Mouse (Mus musculus): ENCODE measurements around the gene Noct. TPM values are rescaled to one million over a fixed set of nuclear protein-coding genes. Genes with fewer than 3 reads are reported as not detected.

Gene Noct
- polyA plus RNA-seq, 1 experiment from 2014 or later = 8.3 TPM

- no peaks in the 10 kb centered on the region for H3K27me3 ChIP-seq (ENCODE audit: control insufficient read depth, insufficient read depth, low read length)
- H3K4me1 ChIP-seq (ENCODE audit: control insufficient read depth, insufficient read depth, low read length) = peaks cover 11% of the 10 kb centered on the region
- no peak for ATAC-seq (ENCODE audit: insufficient number of reproducible peaks, insufficient read depth, low FRiP score, low read depth)
- H3K9ac ChIP-seq (replicated peaks; ENCODE audit: low read depth, low read length) = no peak overlapping the region
- no peak overlapping the region for H3K27ac ChIP-seq (ENCODE audit: low read length)
- no peaks in the 10 kb centered on the region for H3K36me3 ChIP-seq (ENCODE audit: control insufficient read depth, insufficient read depth, low read length)
- no peak overlapping the region for H3K4me3 ChIP-seq (ENCODE audit: low read depth, low read length)
- no peaks in the 10 kb centered on the region for H3K9me3 ChIP-seq (ENCODE audit: control insufficient read depth, low read depth, low read length)
- 66% methylated on average over 3 of the region's 3 CpGs for whole genome bisulfite sequencing
- no peak overlapping the region for H3K4me2 ChIP-seq (replicated peaks; ENCODE audit: low read depth, low read length)
Observed at GRCm38 (mm10) chr3:51229226-51229625, 5.0 kb downstream of the Noct start.

DNA sequence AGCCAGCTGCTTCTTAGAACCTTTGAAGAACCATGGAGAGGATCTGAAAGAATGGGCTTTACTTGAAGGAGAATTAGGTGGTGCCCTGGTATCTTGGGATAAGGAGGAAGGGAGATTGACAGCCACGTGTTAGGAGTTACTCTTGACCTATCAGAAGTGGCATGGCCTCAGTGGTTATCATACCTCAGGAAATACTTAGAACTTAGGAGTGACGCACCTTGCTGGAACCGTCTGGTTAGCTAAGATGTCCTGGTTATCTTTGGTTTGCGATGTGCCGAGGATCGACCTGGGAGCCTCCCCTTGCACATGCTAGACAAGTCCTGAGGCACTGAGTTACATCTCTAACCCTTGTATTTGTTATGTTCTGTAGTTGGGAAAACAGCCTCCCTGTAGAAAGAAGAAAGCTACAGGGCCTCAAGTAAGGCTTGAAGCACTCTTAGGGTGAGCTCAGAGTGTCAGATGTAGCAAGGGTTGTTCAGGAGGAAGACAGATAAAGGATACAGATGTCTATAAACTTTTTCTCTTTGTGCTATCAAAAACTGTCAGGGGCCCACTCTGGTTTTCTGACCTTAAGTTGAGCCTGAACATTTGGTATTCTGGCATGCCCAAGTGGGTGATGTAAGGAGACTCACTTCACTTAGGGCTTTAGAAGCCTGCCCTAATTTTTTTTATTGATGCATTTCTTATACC, 6.0 kb downstream of the Noct start:
- WGBS = 86% methylated on average over 6 of the region's 6 CpGs
- ATAC-seq (ENCODE audit: insufficient number of reproducible peaks, insufficient read depth, low FRiP score, low read depth) = peak; percentile 16; the same call in 1 of the 2 replicates
- Histone ChIP-seq H3K9ac (replicated peaks; ENCODE audit: low read depth, low read length) (no peak overlapping the region), H3K36me3 (ENCODE audit: control insufficient read depth, insufficient read depth, low read length) (no peaks in the 10 kb centered on the region), H3K9me3 (ENCODE audit: control insufficient read depth, low read depth, low read length) (no peaks in the 10 kb centered on the region), H3K4me2 (replicated peaks; ENCODE audit: low read depth, low read length) (no peak overlapping the region), H3K4me3 (ENCODE audit: low read depth, low read length) (no peak overlapping the region), H3K27ac (ENCODE audit: low read length) (no peak overlapping the region), H3K27me3 (ENCODE audit: control insufficient read depth, insufficient read depth, low read length) (no peaks in the 10 kb centered on the region), H3K4me1 (ENCODE audit: control insufficient read depth, insufficient read depth, low read length) (peaks cover 11% of the 10 kb centered on the region)

DNA sequence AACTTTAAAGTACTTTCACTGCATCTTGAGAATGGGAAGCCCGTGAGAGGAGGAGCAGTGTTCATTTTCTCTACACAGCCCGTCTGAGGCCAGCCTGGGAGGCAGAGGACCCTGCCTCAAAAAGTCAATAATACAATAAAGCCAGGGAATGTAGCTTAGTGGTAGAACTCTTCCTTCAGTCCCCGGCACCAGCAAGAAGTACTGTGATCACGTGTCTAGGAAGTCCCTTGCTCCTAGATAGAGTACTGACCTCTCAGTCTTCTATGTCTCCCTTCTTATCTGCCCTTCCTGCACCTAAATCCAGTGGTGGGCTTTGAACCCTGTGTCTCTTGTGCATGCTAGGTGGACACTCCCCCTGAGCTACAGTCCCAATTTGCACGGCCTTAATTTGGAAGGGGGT, 6.6 kb downstream of the Noct start:
- no peaks in the 10 kb centered on the region for H3K27me3 ChIP-seq (ENCODE audit: control insufficient read depth, insufficient read depth, low read length)
- H3K4me1 ChIP-seq (ENCODE audit: control insufficient read depth, insufficient read depth, low read length) = peaks cover 8% of the 10 kb centered on the region
- no peaks in the 10 kb centered on the region for H3K9me3 ChIP-seq (ENCODE audit: control insufficient read depth, low read depth, low read length)
- WGBS = 62% methylated on average over 5 of the region's 5 CpGs
- H3K36me3 ChIP-seq (ENCODE audit: control insufficient read depth, insufficient read depth, low read length) = no peaks in the 10 kb centered on the region
- no peak overlapping the region for H3K4me3 ChIP-seq (ENCODE audit: low read depth, low read length)
- peak overlapping the region; percentile 12; the same call in 1 of the 2 replicates for H3K27ac ChIP-seq (ENCODE audit: low read length)
- H3K9ac ChIP-seq (replicated peaks; ENCODE audit: low read depth, low read length) = no peak overlapping the region
- H3K4me2 ChIP-seq (replicated peaks; ENCODE audit: low read depth, low read length) = no peak overlapping the region
- no peak for ATAC-seq (ENCODE audit: insufficient number of reproducible peaks, insufficient read depth, low FRiP score, low read depth)

GRCm38 (mm10) chr3:51231499-51231898, 7.3 kb downstream of the Noct start:
- 63% methylated on average over 3 of the region's 3 CpGs for WGBS
- Histone ChIP-seq H3K4me2 (replicated peaks; ENCODE audit: low read depth, low read length) (no peak overlapping the region), H3K27me3 (ENCODE audit: control insufficient read depth, insufficient read depth, low read length) (no peaks in the 10 kb centered on the region), H3K9me3 (ENCODE audit: control insufficient read depth, low read depth, low read length) (no peaks in the 10 kb centered on the region), H3K36me3 (ENCODE audit: control insufficient read depth, insufficient read depth, low read length) (no peaks in the 10 kb centered on the region), H3K4me1 (ENCODE audit: control insufficient read depth, insufficient read depth, low read length) (peaks cover 6% of the 10 kb centered on the region), H3K27ac (ENCODE audit: low read length) (peak overlapping the region; percentile 12; the same call in 1 of the 2 replicates), H3K9ac (replicated peaks; ENCODE audit: low read depth, low read length) (peak overlapping the region; percentile 6; the same call in 1 of the 2 replicates), H3K4me3 (ENCODE audit: low read depth, low read length) (no peak overlapping the region)
- ATAC-seq (ENCODE audit: insufficient number of reproducible peaks, insufficient read depth, low FRiP score, low read depth) = peak; percentile 39; the same call in 1 of the 2 replicates

DNA sequence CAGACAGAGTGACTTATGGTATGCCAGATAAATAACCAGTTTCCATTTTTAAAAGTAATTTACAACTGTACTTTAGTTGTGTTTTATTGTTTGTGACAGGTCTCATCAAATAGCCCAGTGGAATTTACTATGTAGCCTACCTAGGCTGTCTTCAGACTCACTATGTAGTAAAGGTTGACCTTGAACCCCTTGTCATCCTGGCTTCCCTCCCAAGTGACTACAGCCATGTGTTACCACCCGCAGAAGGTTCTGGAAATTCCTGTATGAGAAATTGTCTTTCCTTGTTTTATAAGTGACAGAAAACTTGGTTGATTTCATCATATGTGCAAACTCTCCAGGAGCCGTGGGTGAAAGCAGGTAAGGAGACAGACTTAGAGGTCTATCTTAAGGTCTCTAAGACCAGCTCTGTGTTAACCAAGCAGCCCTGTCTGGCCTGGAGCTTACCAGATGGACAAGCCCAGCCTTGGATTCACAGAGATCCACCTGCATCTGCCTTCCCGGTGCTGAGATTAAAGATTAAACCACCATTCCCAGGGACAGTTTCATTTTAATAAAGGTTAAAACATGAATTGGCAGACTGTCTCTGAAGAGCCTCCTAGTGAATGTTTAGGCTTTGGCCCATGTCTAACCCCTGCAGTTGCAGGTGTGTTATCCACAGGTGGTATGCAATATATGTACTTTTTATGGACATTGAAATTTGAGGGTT, 8.1 kb downstream of the Noct start:
- Histone ChIP-seq H3K9ac (replicated peaks; ENCODE audit: low read depth, low read length) (no peak overlapping the region), H3K27ac (ENCODE audit: low read length) (no peak overlapping the region), H3K4me2 (replicated peaks; ENCODE audit: low read depth, low read length) (no peak overlapping the region), H3K36me3 (ENCODE audit: control insufficient read depth, insufficient read depth, low read length) (no peaks in the 10 kb centered on the region), H3K4me1 (ENCODE audit: control insufficient read depth, insufficient read depth, low read length) (peaks cover 6% of the 10 kb centered on the region), H3K27me3 (ENCODE audit: control insufficient read depth, insufficient read depth, low read length) (no peaks in the 10 kb centered on the region), H3K4me3 (ENCODE audit: low read depth, low read length) (no peak overlapping the region), H3K9me3 (ENCODE audit: control insufficient read depth, low read depth, low read length) (no peaks in the 10 kb centered on the region)
- ATAC-seq (ENCODE audit: insufficient number of reproducible peaks, insufficient read depth, low FRiP score, low read depth) = no peak
- 86% methylated on average over 3 of the region's 3 CpGs for WGBS

GRCm38 (mm10) chr3:51233474-51233873, 9.2 kb downstream of the Noct start:
- H3K4me1 ChIP-seq (ENCODE audit: control insufficient read depth, insufficient read depth, low read length) = peaks cover 6% of the 10 kb centered on the region
- ATAC-seq (ENCODE audit: insufficient number of reproducible peaks, insufficient read depth, low FRiP score, low read depth) = peak; percentile 37; the same call in 1 of the 2 replicates
- no peaks in the 10 kb centered on the region for H3K9me3 ChIP-seq (ENCODE audit: control insufficient read depth, low read depth, low read length)
- H3K36me3 ChIP-seq (ENCODE audit: control insufficient read depth, insufficient read depth, low read length) = no peaks in the 10 kb centered on the region
- H3K4me2 ChIP-seq (replicated peaks; ENCODE audit: low read depth, low read length) = no peak overlapping the region
- H3K27ac ChIP-seq (ENCODE audit: low read length) = peak overlapping the region; percentile 13; the same call in 1 of the 2 replicates
- WGBS = 37% methylated on average over 5 of the region's 5 CpGs
- H3K4me3 ChIP-seq (ENCODE audit: low read depth, low read length) = no peak overlapping the region
- no peaks in the 10 kb centered on the region for H3K27me3 ChIP-seq (ENCODE audit: control insufficient read depth, insufficient read depth, low read length)
- H3K9ac ChIP-seq (replicated peaks; ENCODE audit: low read depth, low read length) = no peak overlapping the region

GRCm38 (mm10) chr3:51233918-51234751, 9.9 kb downstream of the Noct start:
- no peaks in the 10 kb centered on the region for H3K9me3 ChIP-seq (ENCODE audit: control insufficient read depth, low read depth, low read length)
- 20% methylated on average over 13 of the region's 13 CpGs for WGBS
- H3K27me3 ChIP-seq (ENCODE audit: control insufficient read depth, insufficient read depth, low read length) = no peaks in the 10 kb centered on the region
- no peak overlapping the region for H3K9ac ChIP-seq (replicated peaks; ENCODE audit: low read depth, low read length)
- ATAC-seq (ENCODE audit: insufficient number of reproducible peaks, insufficient read depth, low FRiP score, low read depth) = peak; percentile 68
- no peaks in the 10 kb centered on the region for H3K36me3 ChIP-seq (ENCODE audit: control insufficient read depth, insufficient read depth, low read length)
- peak overlapping the region; percentile 13; the same call in 1 of the 2 replicates for H3K27ac ChIP-seq (ENCODE audit: low read length)
- no peak overlapping the region for H3K4me3 ChIP-seq (ENCODE audit: low read depth, low read length)
- no peak overlapping the region for H3K4me2 ChIP-seq (replicated peaks; ENCODE audit: low read depth, low read length)
- H3K4me1 ChIP-seq (ENCODE audit: control insufficient read depth, insufficient read depth, low read length) = peaks cover 6% of the 10 kb centered on the region

DNA sequence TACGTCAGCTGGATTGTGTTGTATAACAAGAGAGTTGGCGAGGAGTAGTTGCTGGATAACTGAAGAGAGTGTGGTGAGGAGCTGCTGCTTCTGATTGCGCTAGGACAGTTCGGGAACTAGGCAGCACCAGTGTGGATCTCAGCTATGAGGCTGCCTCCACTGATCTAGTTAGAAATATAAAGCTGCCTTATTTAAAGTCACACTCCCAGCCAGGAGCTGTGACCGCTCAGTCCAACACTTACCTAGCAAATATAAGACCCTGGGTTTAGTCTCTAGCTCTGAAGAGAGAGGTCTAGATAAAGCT, 10.5 kb downstream of the Noct start:
- ATAC-seq (ENCODE audit: insufficient number of reproducible peaks, insufficient read depth, low FRiP score, low read depth) = no peak
- H3K9me3 ChIP-seq (ENCODE audit: control insufficient read depth, low read depth, low read length) = no peaks in the 10 kb centered on the region
- H3K4me3 ChIP-seq (ENCODE audit: low read depth, low read length) = no peak overlapping the region
- no peak overlapping the region for H3K9ac ChIP-seq (replicated peaks; ENCODE audit: low read depth, low read length)
- WGBS = 72% methylated on average over 5 of the region's 5 CpGs
- no peak overlapping the region for H3K4me2 ChIP-seq (replicated peaks; ENCODE audit: low read depth, low read length)
- no peaks in the 10 kb centered on the region for H3K27me3 ChIP-seq (ENCODE audit: control insufficient read depth, insufficient read depth, low read length)
- no peak overlapping the region for H3K27ac ChIP-seq (ENCODE audit: low read length)
- no peaks in the 10 kb centered on the region for H3K36me3 ChIP-seq (ENCODE audit: control insufficient read depth, insufficient read depth, low read length)
- peaks cover 6% of the 10 kb centered on the region for H3K4me1 ChIP-seq (ENCODE audit: control insufficient read depth, insufficient read depth, low read length)
